Mouse (Mus musculus): Measurements from ENCODE around the gene Mctp2.

Gene Mctp2

GRCm38 (mm10) chr7:72089463-72090175 lies 216.8 kb downstream of the Mctp2 start:
- no peak for DNase-seq

DNA sequence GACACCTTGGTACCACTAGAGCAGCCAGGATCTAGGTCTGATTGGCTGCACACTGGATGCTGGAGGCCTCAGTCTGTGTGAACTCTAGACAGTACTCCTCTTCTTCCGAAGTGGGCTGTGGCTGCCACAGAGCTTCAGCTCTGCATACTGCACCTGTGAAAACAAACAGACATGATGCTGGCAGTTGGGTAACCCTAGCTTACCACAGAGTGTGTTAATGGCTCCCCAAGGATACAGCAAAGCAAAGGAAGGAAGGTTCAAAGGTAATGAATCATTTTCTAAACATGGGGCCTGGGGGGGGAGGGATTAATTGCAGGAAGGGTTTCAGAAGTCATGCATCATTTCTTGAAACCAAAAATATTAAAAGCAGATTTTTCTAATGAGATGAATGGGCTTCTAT lies 225.7 kb downstream of the Mctp2 start:
- no peak for DNase-seq

GRCm38 (mm10) chr7:72078896-72079295 lies 227.5 kb downstream of the Mctp2 start:
- DNase-seq: no peak

DNA sequence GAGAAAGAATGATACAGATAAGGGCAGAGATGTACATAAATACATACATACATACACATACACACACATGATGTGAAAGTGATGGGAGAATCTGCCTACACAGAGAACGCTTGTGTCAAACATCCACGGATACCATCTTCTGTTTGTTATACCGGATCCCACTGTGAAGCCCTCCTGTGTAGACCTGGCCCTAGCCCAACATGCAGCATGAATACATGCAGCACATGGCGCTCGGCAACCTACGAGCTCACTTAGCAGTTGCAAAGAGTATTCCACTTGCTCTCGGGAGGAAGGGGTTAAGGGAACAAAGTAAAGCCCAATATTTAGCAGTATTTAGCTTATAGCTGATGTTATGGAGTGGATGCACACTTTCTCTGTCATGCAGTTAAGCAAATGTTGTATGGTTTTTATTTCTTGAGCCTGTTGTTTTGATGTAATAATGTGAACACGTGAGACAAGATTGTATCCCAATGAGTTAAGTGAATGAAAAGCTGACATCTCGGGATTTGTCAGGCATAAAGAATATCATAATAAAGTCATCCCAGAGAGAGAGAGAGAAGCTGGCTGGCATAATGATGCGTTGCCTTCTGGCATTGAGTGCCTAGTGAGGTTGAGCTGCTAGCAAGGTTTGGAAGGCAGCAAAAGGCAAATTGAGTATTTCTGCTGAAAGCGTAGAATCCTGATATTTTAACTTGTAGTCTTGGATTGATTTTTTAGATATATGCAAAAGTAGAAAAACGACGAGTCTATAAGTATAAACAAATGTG lies 234.8 kb downstream of the Mctp2 start:
- no peak for DNase-seq

GRCm38 (mm10) chr7:72068454-72068853 lies 238.0 kb downstream of the Mctp2 start:
- no peak for DNase-seq

DNA sequence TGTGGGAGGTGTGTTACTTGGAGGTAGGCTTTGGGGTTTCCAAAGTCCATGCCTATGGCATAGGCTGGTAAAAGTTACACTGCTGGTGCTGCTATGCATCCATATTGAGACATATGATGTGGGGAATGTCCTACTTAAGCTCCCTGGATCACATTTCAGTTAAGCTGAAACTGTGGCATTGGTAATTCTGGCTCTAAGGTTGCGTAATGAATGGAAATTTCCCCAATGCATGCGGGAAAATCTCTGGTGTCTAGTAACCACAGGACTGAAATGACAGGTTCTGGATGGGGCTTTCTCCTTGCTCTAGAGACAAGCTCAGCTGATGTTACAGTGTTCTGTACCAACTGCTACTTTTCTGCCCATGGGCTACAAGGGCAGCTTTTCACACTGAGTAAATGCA lies 240.1 kb downstream of the Mctp2 start:
- DNase-seq: no peak

- no peak for DNase-seq
These were observed 254.6 kb downstream of the Mctp2 start for GRCm38 (mm10) chr7:72051759-72052158.

DNA sequence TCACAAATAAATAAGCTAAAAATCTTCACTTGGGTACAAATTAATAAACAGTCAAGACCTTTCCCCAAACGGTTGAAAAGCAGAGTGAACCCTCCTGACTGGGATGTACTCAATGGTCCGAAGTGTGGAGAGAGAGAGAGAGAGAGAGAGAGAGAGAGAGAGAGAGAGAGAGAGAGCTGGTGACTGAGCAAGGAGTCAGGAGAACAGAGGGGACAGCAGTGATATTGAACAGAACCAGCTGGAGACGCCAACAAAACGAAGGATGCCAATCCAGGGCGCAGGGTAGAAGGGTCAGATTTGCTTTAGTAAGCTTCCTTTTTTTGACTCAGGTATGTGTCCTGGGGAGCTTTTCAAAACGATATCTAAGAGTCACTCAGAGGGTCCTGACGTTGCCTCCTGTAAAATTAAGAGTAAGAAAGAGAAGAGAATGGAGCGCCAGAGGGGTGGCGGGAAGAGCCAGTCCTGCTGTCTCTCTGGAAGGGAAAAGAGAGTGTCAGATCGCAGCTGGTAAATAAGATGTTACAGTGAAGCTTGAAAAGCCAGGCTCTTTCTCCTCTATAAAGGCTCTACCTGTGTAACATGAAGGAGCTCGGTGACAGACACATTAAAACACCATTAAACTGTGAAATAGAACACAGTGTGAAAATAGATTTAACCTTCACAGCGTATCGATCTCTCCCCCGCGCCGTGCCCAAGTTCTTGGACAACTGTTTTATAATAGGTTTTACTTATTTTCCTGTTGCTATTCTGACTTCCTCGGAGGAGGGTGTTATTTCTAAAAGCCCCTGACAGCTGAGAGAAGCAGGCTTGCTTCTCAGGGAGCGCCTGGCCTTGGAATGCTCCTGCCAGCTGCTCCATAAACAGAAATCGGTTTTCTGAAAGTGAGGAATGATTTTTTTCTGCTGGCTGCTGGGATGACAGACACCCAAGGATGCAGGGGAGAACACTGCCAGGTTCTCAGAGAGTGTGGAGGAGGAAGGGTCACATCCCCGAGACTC lies 258.5 kb downstream of the Mctp2 start:
- no peak for DNase-seq
